Mouse (Mus musculus) gastrocnemius, postnatal 10 days (tissue): Measurements from ENCODE around the gene Olfr1232. TPM values are rescaled to one million over a fixed set of nuclear protein-coding genes. Genes with fewer than 3 reads are reported as not detected.

ENCODE experiments used
- DNase-seq: peaks from one replicate; pipeline ENCODE4 v3.0.0; 2021; ENCODE audit warnings: mixed read lengths
- long read RNA-seq, 2 experiments: library from polyadenylated mRNA; stranded (forward); transcript quantifications; one replicate each; pipeline ENCODE4 v2.0.0; 2021
- total RNA-seq, 2 experiments: library from RNA; stranded (reverse); gene quantifications; 2 replicates each; pipeline ENCODE4 v1.2.3; 2021

Olfr1232 gene
- not detected for total RNA-seq
- long read RNA-seq, experiment 1, result 0 reads
- long read RNA-seq, experiment 2, result 0 reads

DNA sequence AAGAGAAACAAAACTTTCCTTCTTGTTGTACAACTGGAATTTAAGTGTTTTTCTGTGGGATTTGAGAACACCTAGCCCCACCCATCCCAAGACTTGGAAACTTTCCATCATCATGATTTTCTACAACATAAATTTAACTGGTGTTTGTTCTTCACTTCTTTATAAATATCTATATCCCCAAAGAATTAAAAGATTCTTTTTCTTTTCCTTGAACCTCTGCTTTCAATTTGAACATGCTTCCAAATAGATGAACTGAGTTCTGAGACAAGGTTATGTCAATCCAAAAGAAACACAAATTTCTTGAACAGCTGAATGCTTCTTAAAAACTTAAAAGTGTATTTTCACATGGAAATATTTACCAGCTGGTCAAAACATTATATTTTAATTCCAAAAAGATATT lies at the start of gene Olfr1232:
Gene Olfr1232, minus strand, starts transcription at position 101 of the 400 bp plus-strand sequence.
- no peak for DNase-seq

DNA sequence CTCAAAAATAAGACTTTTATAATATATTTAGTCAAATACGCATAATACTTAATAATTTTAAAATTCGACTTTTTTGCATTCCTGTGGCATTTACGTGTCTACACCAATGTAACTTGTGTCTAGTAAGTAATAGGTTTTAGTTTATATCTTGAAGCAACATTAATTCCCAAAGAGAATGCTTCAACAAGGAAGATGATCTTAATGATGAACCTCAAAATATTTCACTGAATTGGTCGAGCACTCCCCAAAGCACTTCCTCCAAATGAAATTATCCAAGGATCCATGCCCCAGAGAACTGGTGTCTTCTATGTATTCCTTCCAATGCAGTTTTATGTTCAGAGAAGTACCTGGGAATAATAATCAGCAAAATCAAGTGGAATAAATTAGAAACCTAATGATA lies 35.3 kb upstream of the Olfr1232 start, which contains the start of gene Olfr1234:
Gene Olfr1234, minus strand, starts transcription at position 101 of the 400 bp plus-strand sequence.
- no peak for DNase-seq

DNA sequence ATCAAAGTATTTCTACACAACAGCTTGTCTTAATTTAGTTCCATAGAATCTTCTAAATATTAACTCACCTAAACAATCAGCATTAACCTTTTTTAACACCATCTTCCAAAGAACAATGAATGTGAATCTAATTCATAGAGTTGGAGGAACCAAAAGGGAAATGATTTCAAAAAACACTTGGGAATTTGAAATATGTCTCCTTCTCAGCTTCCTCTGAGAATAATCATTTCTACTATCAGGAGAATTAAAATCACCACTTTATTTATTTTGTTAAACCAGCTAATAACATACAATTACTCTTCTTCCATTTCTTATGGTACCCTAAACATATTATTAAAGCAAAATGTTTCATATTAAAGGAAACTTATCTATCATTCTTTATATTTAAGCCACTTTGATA lies 12.8 kb upstream of the Olfr1232 start, which contains the start of gene Olfr1233:
Gene Olfr1233, minus strand, starts transcription at position 101 of the 400 bp plus-strand sequence.
- DNase-seq, result no peak

DNA sequence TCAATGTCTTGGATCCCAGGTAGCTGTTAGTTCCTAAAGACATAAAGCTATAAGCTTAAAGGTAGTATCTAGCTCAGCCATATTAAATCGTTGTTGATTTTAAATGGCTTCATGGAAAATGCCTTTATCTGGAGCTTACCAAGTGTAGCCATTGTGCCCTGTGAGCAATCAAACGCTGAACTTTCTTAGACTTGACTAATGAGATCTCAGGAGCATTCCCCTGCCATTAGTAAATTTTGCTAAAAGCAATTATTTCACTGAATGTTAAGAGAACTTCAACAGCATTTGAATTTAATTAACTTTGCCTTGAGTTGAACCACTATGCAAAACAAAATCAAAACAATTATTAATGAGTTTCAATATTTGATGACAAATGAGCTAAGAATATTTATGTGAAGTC lies 22.5 kb downstream of the Olfr1232 start, which contains the start of gene Olfr1231:
Gene Olfr1231, minus strand, starts transcription at position 101 of the 400 bp plus-strand sequence.
- no peak for DNase-seq

DNA sequence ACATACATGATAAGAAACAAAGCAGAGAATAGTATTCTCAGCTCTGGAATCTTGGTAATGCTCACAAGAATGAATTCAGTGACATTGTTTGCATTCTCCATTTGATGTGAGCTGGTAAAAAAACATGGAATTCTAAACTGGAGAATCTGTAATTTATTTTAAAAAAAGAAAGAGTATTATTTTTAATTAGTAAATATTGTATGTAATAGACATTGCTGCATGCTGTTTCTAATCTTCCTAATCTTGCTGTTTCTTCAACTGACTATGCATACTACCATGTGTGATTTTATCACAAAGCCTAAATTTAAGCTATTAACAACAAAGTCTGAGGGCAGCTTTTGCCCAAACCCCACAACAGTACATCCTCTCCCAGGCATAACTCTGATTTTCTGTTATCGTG lies 32.3 kb downstream of the Olfr1232 start, which contains the start of gene Olfr1230:
Gene Olfr1230, minus strand, starts transcription at position 101 of the 400 bp plus-strand sequence.
- no peak for DNase-seq

DNA sequence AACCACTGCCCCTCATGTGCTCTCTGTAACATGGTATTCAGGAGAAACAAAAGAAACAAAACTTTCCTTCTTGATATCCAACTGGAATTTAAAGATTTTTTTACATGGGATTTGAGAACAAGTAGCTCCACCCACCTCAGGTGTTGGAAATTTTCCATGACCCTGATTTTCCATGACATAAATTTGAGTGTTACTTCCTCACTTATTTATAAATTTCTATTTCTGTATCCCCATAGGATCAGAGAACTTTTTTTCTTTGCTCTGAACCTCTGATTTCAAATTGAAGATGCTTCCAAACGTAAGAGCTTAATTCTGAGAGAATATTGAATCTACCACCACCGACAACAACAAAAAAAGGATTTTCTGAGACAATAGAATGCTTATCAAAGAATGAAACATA lies 41.6 kb downstream of the Olfr1232 start, which contains the start of gene Olfr1229:
Gene Olfr1229, minus strand, starts transcription at position 101 of the 400 bp plus-strand sequence.
- DNase-seq, result no peak

Other genes with a start within 250 kb of the Olfr1232 start
- gene Olfr1219, start 246.2 kb downstream of the Olfr1232 start, total RNA-seq, result not detected
- not detected for gene Olfr1220, start 222.8 kb downstream of the Olfr1232 start, total RNA-seq
- not detected for gene Olfr1221, start 212.4 kb downstream of the Olfr1232 start, total RNA-seq
- gene Olfr1222, start 196.6 kb downstream of the Olfr1232 start, total RNA-seq, result not detected
- gene Olfr1223, start 178.1 kb downstream of the Olfr1232 start, total RNA-seq, result not detected
- not detected for gene Olfr1224-ps1, start 165.6 kb downstream of the Olfr1232 start, total RNA-seq
- gene Olfr1225, start 155.0 kb downstream of the Olfr1232 start, total RNA-seq, result not detected
- gene Olfr1226, start 129.6 kb downstream of the Olfr1232 start, total RNA-seq, result not detected
- gene Olfr1228, start 75.6 kb downstream of the Olfr1232 start, total RNA-seq, result not detected
- not detected for gene Olfr1229, start 41.7 kb downstream of the Olfr1232 start, total RNA-seq
- not detected for gene Olfr1230, start 32.4 kb downstream of the Olfr1232 start, total RNA-seq
- gene Olfr1231, start 22.6 kb downstream of the Olfr1232 start, total RNA-seq, result not detected
- gene Olfr1233, start 12.7 kb upstream of the Olfr1232 start, total RNA-seq, result not detected
- not detected for gene Olfr1234, start 35.2 kb upstream of the Olfr1232 start, total RNA-seq
- gene Olfr1238, start 80.0 kb upstream of the Olfr1232 start, total RNA-seq, result not detected
- not detected for gene Olfr1239, start 90.7 kb upstream of the Olfr1232 start, total RNA-seq
- not detected for gene Olfr1240, start 113.3 kb upstream of the Olfr1232 start, total RNA-seq
- gene Olfr1241, start 157.5 kb upstream of the Olfr1232 start, total RNA-seq, result not detected
- gene Olfr1242, start 168.7 kb upstream of the Olfr1232 start, total RNA-seq, result not detected
- gene Olfr1243, start 201.8 kb upstream of the Olfr1232 start, total RNA-seq, result not detected
- gene Olfr1245, start 248.8 kb upstream of the Olfr1232 start, total RNA-seq, result not detected